11 mouse cellular contexts compared by ENCODE assay signal in the genomic region with DNA sequence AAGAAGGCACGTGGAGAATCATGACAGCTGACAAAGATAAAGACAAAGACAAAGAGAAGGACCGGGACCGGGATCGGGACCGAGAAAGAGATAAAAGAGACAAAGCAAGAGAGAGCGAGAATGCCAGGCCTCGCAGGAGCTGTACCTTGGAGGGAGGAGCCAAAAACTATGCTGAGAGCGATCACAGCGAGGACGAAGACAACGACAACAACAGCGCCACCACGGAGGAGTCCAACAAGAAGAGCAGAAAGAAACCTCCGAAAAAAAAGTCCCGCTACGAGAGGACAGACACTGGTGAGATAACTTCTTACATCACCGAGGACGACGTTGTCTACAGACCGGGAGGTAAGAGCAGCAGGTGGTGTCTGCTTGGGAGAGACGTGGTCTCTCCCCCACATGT.
DNase-seq lines count a peak whose midpoint lies in the region; ATAC-seq lines count a peak whose summit lies in the region.
"Had no signal": no experiment of that assay in that cellular context is flagged by ENCODE, and none has a peak within 500 bp of the region (broad histone marks: within the 10 kb centered on the region; RNA-seq: fewer than 3 reads in every experiment).

No protein-coding gene starts in this region.

- 63% methylated on average over 21 of the region's 21 CpGs for WGBS in midbrain, embryonic 10.5 days
- 54% methylated on average over 21 of the region's 21 CpGs for WGBS in midbrain, embryonic 16.5 days
- WGBS in liver, embryonic 15.5 days (ENCODE audit: insufficient replicate concordance): 47% methylated on average over 21 of the region's 21 CpGs
- WGBS in kidney, embryonic 14.5 days: 75% methylated on average over 21 of the region's 21 CpGs

- H3K27ac ChIP-seq in midbrain, embryonic 10.5 days (replicated peaks): peak overlapping the region; percentile 52
- no peak overlapping the region; the same call in 1 of the 2 replicates for H3K27ac ChIP-seq in midbrain, embryonic 16.5 days (ENCODE audit: low read length)
- no peak overlapping the region for H3K27ac ChIP-seq in brown adipose tissue, adult 24 weeks (replicated peaks; ENCODE audit: low read depth, low read length)
- peak overlapping the region; percentile 24; the same call in 1 of the 2 replicates for H3K27ac ChIP-seq in liver, embryonic 15.5 days (replicated peaks)
- H3K27ac ChIP-seq in kidney, embryonic 14.5 days (ENCODE audit: low read depth, low read length): no peak overlapping the region
- H3K27ac ChIP-seq: embryonic facial prominence, embryonic 13.5 days had no signal

- no peaks in the 10 kb centered on the region for H3K9me3 ChIP-seq in midbrain, embryonic 10.5 days (replicated peaks)
- no peaks in the 10 kb centered on the region for H3K9me3 ChIP-seq in midbrain, embryonic 16.5 days (replicated peaks; ENCODE audit: control insufficient read depth, low read length, poor library complexity, severe bottlenecking)
- no peaks in the 10 kb centered on the region for H3K9me3 ChIP-seq in liver, embryonic 15.5 days (replicated peaks)
- no peaks in the 10 kb centered on the region for H3K9me3 ChIP-seq in kidney, embryonic 14.5 days (ENCODE audit: control insufficient read depth, low read length)
- H3K9me3 ChIP-seq: embryonic facial prominence, embryonic 13.5 days had no signal

- ATAC-seq in midbrain, embryonic 16.5 days: no peak
- 0 out of 2 replicates have a peak, but pooled peaks have one; percentile 13 for ATAC-seq in liver, embryonic 15.5 days (ENCODE audit: insufficient read depth)
- ATAC-seq in kidney, embryonic 14.5 days (ENCODE audit: low FRiP score, low TSS enrichment): no peak

- peaks cover 53% of the 10 kb centered on the region for H3K4me1 ChIP-seq in midbrain, embryonic 10.5 days
- H3K4me1 ChIP-seq in midbrain, embryonic 16.5 days (ENCODE audit: control insufficient read depth, insufficient read depth, low read length): peaks cover 33% of the 10 kb centered on the region
- peaks cover 27% of the 10 kb centered on the region for H3K4me1 ChIP-seq in brown adipose tissue, adult 24 weeks (ENCODE audit: control insufficient read depth, insufficient read depth, insufficient read length, low read length)
- peaks cover 48% of the 10 kb centered on the region for H3K4me1 ChIP-seq in liver, embryonic 15.5 days (replicated peaks)
- H3K4me1 ChIP-seq in kidney, embryonic 14.5 days (ENCODE audit: control insufficient read depth, insufficient read depth, low read length): peaks cover 32% of the 10 kb centered on the region

- H3K4me2 ChIP-seq in midbrain, embryonic 16.5 days (ENCODE audit: low read length): no peak overlapping the region
- H3K4me2 ChIP-seq in liver, embryonic 15.5 days: peak overlapping the region; percentile 44
- no peak overlapping the region for H3K4me2 ChIP-seq in kidney, embryonic 14.5 days (replicated peaks; ENCODE audit: low read depth, low read length)
- H3K4me2 ChIP-seq: embryonic facial prominence, embryonic 13.5 days had no signal

- H3K4me3 ChIP-seq in midbrain, embryonic 10.5 days: no peak overlapping the region
- H3K4me3 ChIP-seq in midbrain, embryonic 16.5 days (ENCODE audit: low read depth, low read length): no peak overlapping the region
- H3K4me3 ChIP-seq in brown adipose tissue, adult 24 weeks (ENCODE audit: insufficient read depth, low read depth, low read length): peak overlapping the region; percentile 33
- 0 out of 2 replicates have a peak overlapping the region, but pooled peaks have one; percentile 1 for H3K4me3 ChIP-seq in liver, embryonic 15.5 days (replicated peaks)
- H3K4me3 ChIP-seq in kidney, embryonic 14.5 days (ENCODE audit: low read length): no peak overlapping the region
- H3K4me3 ChIP-seq: embryonic facial prominence, embryonic 13.5 days had no signal

- peaks cover 45% of the 10 kb centered on the region for H3K36me3 ChIP-seq in midbrain, embryonic 10.5 days
- peaks cover 3% of the 10 kb centered on the region; the same call in 1 of the 2 replicates for H3K36me3 ChIP-seq in midbrain, embryonic 16.5 days (ENCODE audit: control insufficient read depth, insufficient read depth, low read length)
- no peaks in the 10 kb centered on the region for H3K36me3 ChIP-seq in liver, embryonic 15.5 days (replicated peaks)
- H3K36me3 ChIP-seq in kidney, embryonic 14.5 days (ENCODE audit: control insufficient read depth, insufficient read depth, low read length): peaks cover 24% of the 10 kb centered on the region; the same call in 1 of the 2 replicates

- no peak overlapping the region for H3K9ac ChIP-seq in midbrain, embryonic 16.5 days (ENCODE audit: low read depth, low read length)
- H3K9ac ChIP-seq in liver, embryonic 15.5 days: no peak overlapping the region
- no peak overlapping the region for H3K9ac ChIP-seq in kidney, embryonic 14.5 days (ENCODE audit: low read depth, low read length)
- H3K9ac ChIP-seq: embryonic facial prominence, embryonic 13.5 days had no signal

- no peaks in the 10 kb centered on the region for H3K27me3 ChIP-seq in midbrain, embryonic 10.5 days (ENCODE audit: low read depth, poor library complexity, severe bottlenecking)
- H3K27me3 ChIP-seq in midbrain, embryonic 16.5 days (ENCODE audit: control insufficient read depth, insufficient read depth, low read depth, low read length): no peaks in the 10 kb centered on the region
- H3K27me3 ChIP-seq in liver, embryonic 15.5 days: no peaks in the 10 kb centered on the region
- H3K27me3 ChIP-seq in kidney, embryonic 14.5 days (ENCODE audit: control insufficient read depth, insufficient read depth, low read length): no peaks in the 10 kb centered on the region
- H3K27me3 ChIP-seq: embryonic facial prominence, embryonic 13.5 days had no signal

- peak; percentile 45 to 52 for DNase-seq in cerebellum, postnatal 25 days
- DNase-seq in cerebellum, postnatal 14 days: no peak
- DNase-seq in midbrain, embryonic 10.5 days (ENCODE audit: low spot score): no peak
- DNase-seq in spleen, adult 18-20 months: no peak
- DNase-seq: adrenal gland, postnatal 10 days; kidney, postnatal 14 days had no signal

Comparison
In these comparisons a context has a peak if more than half of its experiments do, and no peak if none do; other contexts are left out.
1. DNase-seq: peak in cerebellum, postnatal 25 days (2 of 2); none in cerebellum, postnatal 14 days (0 of 2), midbrain, embryonic 10.5 days (single experiment) and spleen, adult 18-20 months (0 of 2).
2. H3K27ac ChIP-seq: peak in midbrain, embryonic 10.5 days (single experiment) and liver, embryonic 15.5 days (single experiment); none in midbrain, embryonic 16.5 days (single experiment), brown adipose tissue, adult 24 weeks (single experiment) and kidney, embryonic 14.5 days (single experiment).
3. H3K4me3 ChIP-seq: peak in brown adipose tissue, adult 24 weeks (single experiment) and liver, embryonic 15.5 days (single experiment); none in midbrain, embryonic 10.5 days (single experiment), midbrain, embryonic 16.5 days (single experiment) and kidney, embryonic 14.5 days (single experiment).